17 mouse cellular contexts compared by ENCODE assay signal in genomic region chr7:144022682-144023081, GRCm38 (mm10). TPM values are rescaled to one million over a fixed set of nuclear protein-coding genes. Genes with fewer than 3 reads are reported as not detected.
DNase-seq lines count a peak whose midpoint lies in the region; ATAC-seq and TF ChIP-seq lines count a peak whose summit lies in the region.
"Had no signal": no experiment of that assay in that cellular context is flagged by ENCODE, and none has a peak within 500 bp of the region (broad histone marks: within the 10 kb centered on the region; RNA-seq: fewer than 3 reads in every experiment).

No protein-coding gene starts in this region.

- no peak for TF ChIP-seq EP300 in liver, embryonic 14.5 days (IDR thresholded peaks at IDR 0.05; ENCODE audit: low read depth)

- H3K36me3 ChIP-seq in kidney, embryonic 14.5 days (ENCODE audit: control insufficient read depth, insufficient read depth, low read length): no peaks in the 10 kb centered on the region
- no peaks in the 10 kb centered on the region for H3K36me3 ChIP-seq in liver, embryonic 14.5 days (replicated peaks; ENCODE audit: control insufficient read depth, insufficient read depth, low read depth)
- no peaks in the 10 kb centered on the region for H3K36me3 ChIP-seq in forebrain, embryonic 15.5 days
- H3K36me3 ChIP-seq: forebrain, embryonic 10.5 days; limb, embryonic 10.5 days; lung, embryonic 15.5 days; midbrain, embryonic 15.5 days had no signal

- 29% methylated on average over 5 of the region's 5 CpGs for WGBS in kidney, embryonic 14.5 days
- 24% methylated on average over 5 of the region's 5 CpGs for WGBS in liver, embryonic 14.5 days (ENCODE audit: insufficient replicate concordance)
- 60% methylated on average over 5 of the region's 5 CpGs for WGBS in forebrain, embryonic 15.5 days

- peak; percentile 92 for DNase-seq in kidney, adult 11 months
- peak; percentile 85 to 94 for DNase-seq in kidney, postnatal 25 days
- DNase-seq in liver, embryonic 14.5 days (ENCODE audit: low read depth in 3 of 3, low spot score in 3 of 3): peak in 1 of 3 experiments; percentile 16
- DNase-seq in gastrocnemius, adult 2 months: no peak
- DNase-seq in heart, adult 18-20 months: no peak
- DNase-seq in adrenal gland, postnatal 25 days: no peak
- DNase-seq: layer of hippocampus, postnatal 36 days; thymus, postnatal 14 days had no signal

- no peaks in the 10 kb centered on the region for H3K4me1 ChIP-seq in kidney, embryonic 14.5 days (ENCODE audit: control insufficient read depth, insufficient read depth, low read length)
- peaks cover 0 to 4% of the 10 kb centered on the region in 2 experiments; a peak in 1 of 4 replicates for H3K4me1 ChIP-seq in liver, embryonic 14.5 days (replicated peaks; ENCODE audit: control insufficient read depth in 2 of 2, insufficient read depth in 2 of 2, low read length in 1 of 2)
- no peaks in the 10 kb centered on the region for H3K4me1 ChIP-seq in forebrain, embryonic 15.5 days
- H3K4me1 ChIP-seq: forebrain, embryonic 10.5 days; lung, embryonic 15.5 days; midbrain, embryonic 15.5 days had no signal

- intact Hi-C loops in gastrocnemius, adult 2 months (cut with DNase I): no loop called here

- no peak overlapping the region for H3K27ac ChIP-seq in kidney, embryonic 14.5 days (ENCODE audit: low read depth, low read length)
- H3K27ac ChIP-seq in liver, embryonic 14.5 days: no peak overlapping the region
- no peak overlapping the region for H3K27ac ChIP-seq in forebrain, embryonic 15.5 days (replicated peaks)
- no peak overlapping the region for H3K27ac ChIP-seq in gastrocnemius, adult 2 months
- H3K27ac ChIP-seq: forebrain, embryonic 10.5 days; limb, embryonic 10.5 days; lung, embryonic 15.5 days; midbrain, embryonic 15.5 days had no signal

- no peak overlapping the region for H3K4me2 ChIP-seq in kidney, embryonic 14.5 days (replicated peaks; ENCODE audit: low read depth, low read length)
- no peak overlapping the region for H3K4me2 ChIP-seq in liver, embryonic 14.5 days (ENCODE audit: low read depth)
- no peak overlapping the region for H3K4me2 ChIP-seq in forebrain, embryonic 15.5 days (replicated peaks)
- H3K4me2 ChIP-seq: lung, embryonic 15.5 days; midbrain, embryonic 15.5 days had no signal

- H3K4me3 ChIP-seq in kidney, embryonic 14.5 days (ENCODE audit: low read length): no peak overlapping the region
- no peak overlapping the region for H3K4me3 ChIP-seq in liver, embryonic 14.5 days (ENCODE audit: insufficient read depth in 1 of 2, low read depth in 2 of 2, low read length in 2 of 2)
- H3K4me3 ChIP-seq in forebrain, embryonic 15.5 days: no peak overlapping the region
- no peak overlapping the region for H3K4me3 ChIP-seq in gastrocnemius, adult 2 months
- H3K4me3 ChIP-seq: forebrain, embryonic 10.5 days; limb, embryonic 10.5 days; lung, embryonic 15.5 days; midbrain, embryonic 15.5 days had no signal

- no peaks in the 10 kb centered on the region for H3K9me3 ChIP-seq in kidney, embryonic 14.5 days (ENCODE audit: control insufficient read depth, low read length)
- no peaks in the 10 kb centered on the region for H3K9me3 ChIP-seq in liver, embryonic 14.5 days (ENCODE audit: control insufficient read depth, low read length)
- H3K9me3 ChIP-seq in forebrain, embryonic 15.5 days: no peaks in the 10 kb centered on the region
- H3K9me3 ChIP-seq: forebrain, embryonic 10.5 days; limb, embryonic 10.5 days; lung, embryonic 15.5 days; midbrain, embryonic 15.5 days had no signal

- H3K27me3 ChIP-seq in kidney, embryonic 14.5 days (ENCODE audit: control insufficient read depth, insufficient read depth, low read length): no peaks in the 10 kb centered on the region
- no peaks in the 10 kb centered on the region for H3K27me3 ChIP-seq in liver, embryonic 14.5 days (ENCODE audit: control insufficient read depth, insufficient read depth, low read length)
- H3K27me3 ChIP-seq in forebrain, embryonic 15.5 days: no peaks in the 10 kb centered on the region
- H3K27me3 ChIP-seq: lung, embryonic 15.5 days; midbrain, embryonic 15.5 days had no signal

- ATAC-seq in kidney, embryonic 14.5 days (ENCODE audit: low FRiP score, low TSS enrichment): no peak
- ATAC-seq in liver, embryonic 14.5 days (ENCODE audit: insufficient read depth): peak; percentile 41
- no peak for ATAC-seq in forebrain, embryonic 15.5 days (replicated peaks)
- ATAC-seq: midbrain, embryonic 15.5 days had no signal

- TF ChIP-seq CTCF in liver, embryonic 14.5 days (IDR thresholded peaks at IDR 0.05; ENCODE audit: low read depth): no peak
- TF ChIP-seq CTCF in gastrocnemius, adult 2 months (IDR thresholded peaks at IDR 0.05): no peak

- H3K9ac ChIP-seq in kidney, embryonic 14.5 days (ENCODE audit: low read depth, low read length): no peak overlapping the region
- H3K9ac ChIP-seq in liver, embryonic 14.5 days (replicated peaks): no peak overlapping the region
- H3K9ac ChIP-seq in forebrain, embryonic 15.5 days (replicated peaks): no peak overlapping the region
- H3K9ac ChIP-seq: lung, embryonic 15.5 days; midbrain, embryonic 15.5 days had no signal

RNA-seq across cellular contexts. Expression of gene Shank2, which starts 21.0 kb away (rescaled TPM):
- polyA plus RNA-seq in kidney, embryonic 14.5 days (2014; fragmentation: Nextera tagmentation; extraction: Ambion mirVana): 2.6 and 3.3 TPM in 2 replicates
- 0.35 and 0.47 TPM in 2 replicates for polyA plus RNA-seq in liver, embryonic 14.5 days (2012; rRNA removed)
- polyA plus RNA-seq in liver, embryonic 14.5 days (2014; fragmentation: Nextera tagmentation; extraction: Ambion mirVana): 0.17 and 0.27 TPM in 2 replicates
- 7.6 and 7.9 TPM in 2 replicates for polyA plus RNA-seq in forebrain, embryonic 15.5 days (2015; fragmentation: Nextera tagmentation; extraction: Ambion mirVana)
- under 1 TPM; 0.08 to 0.14 TPM for total RNA-seq in gastrocnemius, adult 2 months (2021)
- under 1 TPM; 0.20 to 0.41 TPM for total RNA-seq in heart, adult 18-20 months (2021)
- 4.9 and 11.8 TPM in 2 replicates for total RNA-seq in adrenal gland, postnatal 25 days (2021)
- total RNA-seq: CH12.LX; common myeloid progenitor, adult 5-6 weeks; granulocyte monocyte progenitor cell, adult 5-6 weeks had no signal

Comparison
In these comparisons a context has a peak if more than half of its experiments do, and no peak if none do; other contexts are left out.
1. DNase-seq: peak in kidney, adult 11 months (single experiment) and kidney, postnatal 25 days (2 of 2); none in gastrocnemius, adult 2 months (single experiment), heart, adult 18-20 months (0 of 2) and adrenal gland, postnatal 25 days (single experiment).